Mouse (Mus musculus) bone marrow, adult 2 months (tissue): ENCODE data around the gene Tanc1. TPM values are rescaled to one million over a fixed set of nuclear protein-coding genes. Genes with fewer than 3 reads are reported as not detected.
"Not testable (repeated sequence)": the region's sequence is repeated elsewhere in the genome, so short reads cannot be mapped to it uniquely, and the experiment has no call there.

Source experiments
- H3K27ac ChIP-seq: fragments of 200-500 bp; 2 replicates; pipeline ENCODE4 v1.5.1; 2012; ENCODE audit warnings: low read depth, mild to moderate bottlenecking, control low read depth, inconsistent platforms, low read length; ENCODE audit not compliant: control insufficient read depth, poor library complexity, insufficient read depth
- H3K4me1 ChIP-seq: fragments of 200-500 bp; 2 replicates; pipeline ENCODE4 v1.6.1; 2011; ENCODE audit warnings: low read length; ENCODE audit not compliant: control insufficient read depth, insufficient read depth
- H3K4me3 ChIP-seq: fragments of 200-500 bp; replicated peaks from 2 replicates; pipeline ENCODE3; 2011; ENCODE audit warnings: mild to moderate bottlenecking, low read depth, low read length, control low read depth; ENCODE audit not compliant: control insufficient read depth
- CTCF ChIP-seq: fragments of 200-500 bp; IDR thresholded peaks from 2 replicates; pipeline ENCODE4 v1.5.1; 2011; ENCODE audit warnings: low read length, control low read depth; ENCODE audit not compliant: control insufficient read depth, insufficient read depth
- POLR2A ChIP-seq: fragments of 200-500 bp; IDR thresholded peaks from 2 replicates; pipeline ENCODE4 v1.6.1; 2011; ENCODE audit warnings: low read depth, mild to moderate bottlenecking, control low read depth, low read length, borderline replicate concordance; ENCODE audit not compliant: control insufficient read depth
- WGBS: fragments of 180-500 bp; shearing (Covaris S2); methylation state at CpG from one replicate; pipeline ENCODE4 v1.1.7; 2018; 5-methylcytosine and 5-hydroxymethylcytosine counted together
- polyA plus RNA-seq: library from polyadenylated mRNA; stranded (reverse); fragments of >200 nt; gene quantifications from 2 replicates; pipeline ENCODE4 v1.2.4, GENCODE M21; 2011; ENCODE audit warnings: low replicate concordance; ENCODE audit not compliant: missing spikeins, insufficient read depth, insufficient read length

Gene Tanc1
- polyA plus RNA-seq, 1 experiment, result 7.4 TPM

DNA sequence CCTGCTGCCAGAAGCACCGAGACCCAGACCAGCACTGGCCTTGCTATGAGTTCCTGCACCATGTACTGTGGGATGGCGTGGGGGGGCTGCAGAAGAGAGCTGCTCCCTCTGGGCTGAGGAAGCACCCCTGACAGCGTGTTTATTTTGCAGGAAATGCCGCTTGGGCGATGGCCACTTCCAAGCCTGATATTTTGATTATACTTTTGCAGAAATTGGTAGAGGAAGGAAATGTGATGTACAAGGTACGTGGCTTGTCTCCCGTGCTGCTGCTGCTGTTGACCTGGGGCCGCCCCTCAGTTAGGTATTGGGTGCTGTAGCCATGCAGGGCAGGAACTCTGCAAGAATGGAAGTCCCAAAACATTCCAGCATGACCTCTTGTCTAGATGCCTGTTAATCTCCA lies 227.0 kb downstream of the Tanc1 start:
- H3K4me1 ChIP-seq, result no peaks in the 10 kb centered on the region
- 69% methylated on average over 8 of the region's 8 CpGs for WGBS
- TF ChIP-seq POLR2A, result no peak
- no peak for TF ChIP-seq CTCF
- H3K4me3 ChIP-seq, result no peak overlapping the region
- H3K27ac ChIP-seq, result no peak overlapping the region

GRCm38 (mm10) chr2:59839755-59840154 lies 227.9 kb downstream of the Tanc1 start:
- TF ChIP-seq CTCF (no peak), POLR2A (no peak)
- Histone ChIP-seq H3K4me1 (no peaks in the 10 kb centered on the region), H3K4me3 (no peak overlapping the region), H3K27ac (no peak overlapping the region)
- 79% methylated on average over 2 of the region's 2 CpGs for WGBS

GRCm38 (mm10) chr2:59840191-59840590 lies 228.3 kb downstream of the Tanc1 start:
- Histone ChIP-seq H3K4me1 (no peaks in the 10 kb centered on the region), H3K4me3 (no peak overlapping the region), H3K27ac (no peak overlapping the region)
- 88% methylated on average over 4 of the region's 4 CpGs for WGBS
- TF ChIP-seq POLR2A, result no peak
- TF ChIP-seq CTCF, result no peak

DNA sequence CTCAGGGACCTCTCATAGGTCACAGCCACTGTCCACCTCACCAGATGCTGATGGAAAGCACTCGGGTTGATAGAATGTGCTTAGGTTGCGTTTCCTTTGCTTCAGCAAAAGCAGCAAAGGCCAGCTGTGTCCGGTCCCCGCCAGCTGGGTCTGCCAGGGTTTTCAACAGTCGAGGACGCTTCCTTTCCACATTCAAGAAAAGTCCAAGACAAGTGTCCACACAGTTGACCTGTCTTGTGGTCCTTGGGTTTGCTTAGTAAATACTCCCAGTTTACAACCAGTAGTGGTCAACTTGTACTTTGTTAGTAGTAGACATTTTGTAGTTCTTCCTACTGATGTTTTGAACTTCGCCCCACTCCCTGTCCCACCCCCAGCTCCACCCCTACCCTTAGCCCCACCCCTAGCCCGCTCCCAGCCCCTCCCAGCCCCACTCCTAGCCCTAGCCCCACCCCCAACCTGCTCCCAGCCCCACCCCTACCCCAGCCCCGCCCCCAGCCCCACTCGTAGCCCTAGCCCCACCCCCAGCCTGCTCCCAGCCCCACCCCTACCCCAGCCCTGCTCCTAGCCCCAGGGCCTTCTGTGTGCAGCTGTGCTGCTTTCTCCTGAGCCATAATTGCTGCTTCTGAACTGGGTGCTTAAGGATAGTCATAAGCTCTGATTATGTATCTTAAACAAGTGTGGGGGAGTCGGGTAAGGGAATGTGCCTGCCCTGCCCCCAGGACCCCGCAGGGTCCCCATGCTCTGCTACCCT lies 229.5 kb downstream of the Tanc1 start:
- H3K4me1 ChIP-seq, result no peaks in the 10 kb centered on the region
- no peak for TF ChIP-seq POLR2A
- TF ChIP-seq CTCF, result no peak
- H3K27ac ChIP-seq, result no peak overlapping the region
- WGBS, result 72% methylated on average over 12 of the region's 12 CpGs
- H3K4me3 ChIP-seq, result no peak overlapping the region

- 88% methylated on average over 11 of the region's 11 CpGs for WGBS
- Histone ChIP-seq H3K4me1 (no peaks in the 10 kb centered on the region), H3K27ac (no peak overlapping the region), H3K4me3 (no peak overlapping the region)
- TF ChIP-seq CTCF, result no peak
- TF ChIP-seq POLR2A, result no peak
Measured at GRCm38 (mm10) chr2:59841944-59842343, 230.1 kb downstream of the Tanc1 start.

- Histone ChIP-seq H3K4me3 (no peak overlapping the region), H3K27ac (no peak overlapping the region), H3K4me1 (no peaks in the 10 kb centered on the region)
- WGBS, result 73% methylated on average over 6 of the region's 6 CpGs
- no peak for TF ChIP-seq CTCF
- TF ChIP-seq POLR2A, result no peak
Measured at GRCm38 (mm10) chr2:59842556-59843008, 230.7 kb downstream of the Tanc1 start.

DNA sequence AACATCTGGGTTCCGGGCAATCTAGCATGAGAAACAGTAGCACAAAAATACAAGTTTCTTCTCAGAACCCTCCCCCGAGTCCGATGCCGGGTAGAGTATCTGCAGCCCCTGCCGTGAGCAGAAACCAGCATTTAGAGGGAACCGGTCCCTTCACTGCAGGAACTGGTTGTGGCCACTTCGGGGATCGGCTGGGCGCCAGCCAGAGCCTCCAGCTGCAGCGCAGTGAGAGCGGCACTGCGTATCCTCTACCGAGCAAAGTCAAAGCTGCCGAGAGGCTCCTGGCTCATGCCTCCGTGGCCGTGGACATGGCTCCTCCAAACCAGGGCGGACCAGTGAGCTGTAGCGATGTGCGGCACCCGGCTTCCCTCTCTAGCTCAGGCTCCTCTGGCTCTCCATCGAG lies 231.3 kb downstream of the Tanc1 start:
- no peak overlapping the region for H3K27ac ChIP-seq
- WGBS, result 90% methylated on average over 21 of the region's 21 CpGs
- H3K4me1 ChIP-seq, result no peaks in the 10 kb centered on the region
- TF ChIP-seq CTCF (no peak), POLR2A (no peak)
- no peak overlapping the region for H3K4me3 ChIP-seq

DNA sequence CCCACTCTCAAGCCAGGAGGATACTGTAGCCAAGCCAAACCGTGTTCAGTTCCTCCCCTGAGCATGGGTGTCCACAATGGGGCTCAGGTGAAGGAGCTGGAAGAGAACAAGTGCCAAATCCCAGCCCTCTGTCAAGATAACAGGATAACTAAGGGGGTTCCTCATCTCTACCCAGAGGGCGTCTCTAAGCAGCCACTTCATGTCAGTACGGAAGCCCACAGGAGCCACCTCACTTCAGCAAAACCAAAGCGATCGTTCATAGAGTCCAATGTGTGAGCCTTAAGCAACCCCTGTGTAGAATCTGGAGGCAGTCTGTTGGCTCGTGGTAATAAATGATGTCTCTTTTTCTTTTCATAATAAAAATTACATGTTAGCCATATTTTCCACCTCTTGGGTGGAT lies 232.0 kb downstream of the Tanc1 start:
- WGBS, result 85% methylated on average over 6 of the region's 6 CpGs
- TF ChIP-seq POLR2A (no peak), CTCF (no peak)
- H3K4me1 ChIP-seq, result no peaks in the 10 kb centered on the region
- H3K4me3 ChIP-seq, result no peak overlapping the region
- H3K27ac ChIP-seq, result no peak overlapping the region

DNA sequence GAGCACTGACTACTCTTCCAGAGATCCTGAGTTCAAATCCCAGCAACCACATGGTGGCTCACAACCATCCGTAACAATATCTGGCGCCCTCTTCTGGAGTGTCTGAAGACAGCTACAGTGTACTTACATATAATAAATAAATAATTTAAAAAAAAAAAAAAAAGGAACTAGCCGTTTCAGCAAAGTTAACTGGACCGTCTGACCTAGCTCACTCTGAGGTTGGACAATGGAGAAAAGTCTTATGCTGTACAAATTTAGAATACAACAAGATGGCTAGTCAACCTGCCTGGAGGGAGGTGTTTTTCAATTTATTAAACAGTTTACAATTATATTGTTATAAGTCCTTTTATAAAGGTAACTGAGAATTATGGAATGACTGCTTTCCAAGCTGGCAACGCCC lies 240.0 kb downstream of the Tanc1 start:
- H3K4me3 ChIP-seq, H3K4me1 ChIP-seq, H3K27ac ChIP-seq: not testable (repeated sequence)
- WGBS, result 46% methylated on average over 5 of the region's 5 CpGs
